In genomic region chr17:72179722-72180140, GRCm38 (mm10) we compare ENCODE assay signal across 19 mouse cellular contexts.
DNase-seq lines count a peak whose midpoint lies in the region; ATAC-seq lines count a peak whose summit lies in the region.
"Had no signal": no experiment of that assay in that cellular context is flagged by ENCODE, and none has a peak within 500 bp of the region (broad histone marks: within the 10 kb centered on the region; RNA-seq: fewer than 3 reads in every experiment).

No protein-coding gene starts in this region.

- peak; percentile 77 to 81 for ATAC-seq in hematopoietic stem cell, adult 5-6 weeks (replicated peaks in 1 of 2; ENCODE audit: insufficient read depth in 1 of 2, low FRiP score in 2 of 2, low TSS enrichment in 1 of 2, low read depth in 1 of 2, poor library complexity in 2 of 2, severe bottlenecking in 2 of 2)
- ATAC-seq: activated CD4-positive, CD25-positive, alpha-beta regulatory T cell, adult 4 months; forebrain, embryonic 14.5 days; intestine, embryonic 15.5 days; Patski had no signal

- peak; percentile 78 for DNase-seq in heart, adult 11 months
- DNase-seq in heart, adult 9 months (ENCODE audit: low spot score in 2 of 2): no peak
- DNase-seq in CD4-positive helper T cell, adult 2 months (ENCODE audit: low read depth, low spot score): peak; percentile 9
- peak; percentile 37 for DNase-seq in naive thymus-derived CD4-positive, alpha-beta T cell, adult 2 months (ENCODE audit: low read depth)
- no peak for DNase-seq in adrenal gland, adult (ENCODE audit: inconsistent age in 2 of 2, low spot score in 1 of 2)
- DNase-seq in cerebellum, postnatal 4 days (ENCODE audit: low spot score in 2 of 2): no peak
- no peak for DNase-seq in ovary, postnatal 14 days (ENCODE audit: low spot score)
- DNase-seq: adrenal gland, adult 2 months; adrenal gland, postnatal 25 days; cerebellum, adult 2 months; cerebellum, postnatal 10 days; gastrocnemius, adult 2 months; heart, postnatal 36 days; kidney, adult 18-20 months had no signal

Comparison
In these comparisons a context has a peak if more than half of its experiments do, and no peak if none do; other contexts are left out.
1. DNase-seq: peak in heart, adult 11 months (single experiment), CD4-positive helper T cell, adult 2 months (single experiment) and naive thymus-derived CD4-positive, alpha-beta T cell, adult 2 months (single experiment); none in heart, adult 9 months (0 of 2), adrenal gland, adult (0 of 2), cerebellum, postnatal 4 days (0 of 2) and ovary, postnatal 14 days (single experiment).